Mouse (Mus musculus) cerebellum, adult 9-10 months (tissue): ENCODE data around the gene Kcnq2.

ENCODE experiments used
- DNase-seq: peaks from one replicate; pipeline ENCODE4 v3.0.0; 2022

Gene Kcnq2

GRCm38 (mm10) chr2:181146976-181147545 lies 12.0 kb upstream of the Kcnq2 start:
- DNase-seq = no peak

- no peak for DNase-seq
These were observed 9.6 kb upstream of the Kcnq2 start for GRCm38 (mm10) chr2:181144675-181145074.

DNA sequence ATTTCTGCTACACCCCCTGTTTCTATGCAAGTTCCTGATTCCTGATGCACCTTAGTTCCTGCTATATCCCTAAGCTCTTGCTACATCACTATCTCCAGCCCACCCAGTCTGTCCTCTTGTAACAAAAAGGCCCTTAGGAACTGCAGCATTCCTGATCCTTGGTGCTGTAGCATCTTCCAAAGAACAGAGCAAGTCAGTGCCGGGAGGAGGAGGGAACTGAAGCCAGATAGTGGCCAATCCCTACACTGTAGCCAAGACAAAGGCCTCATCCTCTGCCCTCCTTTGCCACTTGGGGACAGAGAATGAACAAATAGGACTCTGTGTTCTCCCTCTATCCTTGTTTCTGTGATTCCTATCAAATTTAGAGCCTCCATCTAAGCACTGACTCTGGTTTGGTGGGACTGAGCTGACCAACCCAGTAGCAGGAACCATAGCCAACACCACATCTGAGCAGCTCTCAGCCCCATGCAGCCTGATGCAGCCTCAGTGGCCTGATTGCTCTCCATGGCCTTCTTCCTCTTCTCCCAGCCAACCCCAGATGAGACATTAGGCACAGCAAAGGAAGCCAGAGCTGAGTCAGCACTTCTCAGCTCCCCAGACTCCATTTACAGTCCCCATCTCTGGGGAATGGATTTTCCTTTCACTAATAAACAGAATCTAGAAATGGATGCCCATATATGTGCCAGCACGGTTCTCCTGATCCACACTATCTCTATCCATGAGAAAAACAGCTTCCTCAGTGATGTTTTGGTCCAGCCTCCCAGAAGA lies 8.6 kb upstream of the Kcnq2 start:
- DNase-seq = no peak

DNA sequence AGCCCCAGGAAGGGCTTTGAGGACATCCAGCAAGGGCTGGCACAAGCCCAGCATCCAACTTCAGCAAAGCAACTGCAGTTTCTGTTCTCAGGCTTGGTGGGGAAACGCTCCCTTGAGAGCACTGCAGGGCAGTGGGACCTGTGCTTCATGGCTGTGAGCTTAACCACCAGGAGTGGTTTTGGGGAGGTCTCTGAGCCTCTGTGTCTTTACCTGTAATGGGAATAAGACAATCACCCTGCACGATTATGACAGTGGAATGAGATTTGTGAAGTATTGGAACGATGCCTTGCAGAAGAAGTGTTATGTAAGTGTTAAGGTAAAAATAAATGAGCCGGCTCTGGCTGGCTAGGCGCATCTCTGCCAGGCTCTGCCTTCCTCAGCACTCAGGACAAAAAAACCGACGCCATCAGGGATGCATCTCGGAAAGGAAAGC lies 7.6 kb upstream of the Kcnq2 start:
- DNase-seq = peak; percentile 81

DNA sequence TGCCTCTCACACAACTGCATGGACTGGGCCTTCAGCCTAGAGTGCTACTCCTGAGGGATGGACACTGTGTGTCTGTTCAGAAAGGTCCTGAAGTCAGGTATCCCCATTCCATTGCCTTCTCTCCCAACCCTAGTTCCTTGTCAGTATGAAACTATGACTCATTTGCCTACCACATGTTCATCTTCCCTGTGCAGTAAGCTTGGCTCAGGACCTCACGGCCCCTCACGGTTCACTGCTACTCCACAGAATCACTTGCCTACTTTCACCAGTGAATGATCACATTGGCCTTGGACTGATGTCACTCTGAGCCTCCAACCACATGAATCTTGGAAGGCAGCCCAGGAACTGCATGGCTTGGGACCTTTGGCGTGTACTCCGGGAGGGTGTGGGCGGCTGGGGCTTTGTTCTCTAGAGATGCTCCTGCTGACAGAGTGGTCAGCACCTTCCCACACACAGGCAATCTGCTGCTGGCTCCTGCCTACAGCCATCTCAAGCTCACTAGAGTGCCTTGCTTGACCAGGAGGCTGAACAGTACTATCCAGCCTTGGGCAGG lies 4.6 kb upstream of the Kcnq2 start:
- DNase-seq = peak; percentile 90

- no peak for DNase-seq
These were observed 1.8 kb upstream of the Kcnq2 start for GRCm38 (mm10) chr2:181136934-181137333.

DNA sequence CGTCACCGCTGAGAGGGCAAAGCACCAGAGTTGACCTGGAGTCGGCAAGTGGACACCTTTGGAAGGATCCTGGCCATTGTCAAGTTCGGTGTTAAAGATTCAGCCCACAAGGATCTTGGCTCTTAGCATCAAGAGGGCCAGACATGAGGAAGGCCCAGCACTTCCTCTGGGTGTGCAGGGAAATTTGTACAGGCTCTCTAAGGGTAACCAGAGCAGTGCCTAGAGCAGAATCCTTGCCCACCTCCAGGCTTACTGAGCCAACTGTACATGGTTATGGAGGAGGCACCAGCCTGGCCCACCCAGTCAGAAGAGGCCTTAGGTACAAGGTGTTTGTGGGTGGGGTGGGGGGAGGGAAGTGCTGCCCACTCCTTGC lies 332 bp upstream of the Kcnq2 start:
- DNase-seq = no peak

DNA sequence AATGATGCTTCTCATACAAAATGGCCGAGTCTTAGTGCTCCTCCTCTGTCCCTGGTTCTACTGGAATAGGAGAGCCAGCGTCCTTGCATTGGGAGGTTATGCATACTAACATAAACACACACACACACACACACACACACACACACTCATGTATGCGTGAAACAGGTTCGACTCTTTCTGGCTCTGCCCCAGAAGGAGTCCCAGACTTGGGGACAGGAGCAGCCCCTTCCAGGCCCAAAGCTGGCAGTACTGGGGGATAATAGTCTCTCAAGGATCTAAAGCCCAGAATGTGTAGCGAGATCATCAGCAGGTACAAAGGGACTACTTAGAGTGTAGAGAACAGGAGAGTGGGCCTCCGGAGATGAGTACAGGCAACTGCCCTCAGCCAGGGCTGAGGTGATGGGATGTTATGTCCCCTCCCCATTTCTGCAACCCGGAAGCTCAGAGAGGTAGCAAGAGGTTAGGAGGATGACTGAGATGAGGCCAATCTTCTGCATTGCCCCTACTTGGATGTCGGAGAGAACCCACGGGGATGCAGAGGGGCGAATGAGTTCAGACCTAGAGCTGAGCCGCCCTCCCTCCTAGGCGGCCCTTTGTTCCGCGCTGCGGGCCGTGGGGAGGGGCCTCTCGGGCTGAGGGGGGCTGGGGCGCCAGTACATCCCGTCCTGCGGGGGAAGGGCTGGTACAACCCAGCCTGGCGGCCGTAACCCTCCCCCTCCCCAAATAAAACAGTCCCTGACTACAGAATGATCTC lies 1.1 kb downstream of the Kcnq2 start:
- peak; percentile 58 for DNase-seq

DNA sequence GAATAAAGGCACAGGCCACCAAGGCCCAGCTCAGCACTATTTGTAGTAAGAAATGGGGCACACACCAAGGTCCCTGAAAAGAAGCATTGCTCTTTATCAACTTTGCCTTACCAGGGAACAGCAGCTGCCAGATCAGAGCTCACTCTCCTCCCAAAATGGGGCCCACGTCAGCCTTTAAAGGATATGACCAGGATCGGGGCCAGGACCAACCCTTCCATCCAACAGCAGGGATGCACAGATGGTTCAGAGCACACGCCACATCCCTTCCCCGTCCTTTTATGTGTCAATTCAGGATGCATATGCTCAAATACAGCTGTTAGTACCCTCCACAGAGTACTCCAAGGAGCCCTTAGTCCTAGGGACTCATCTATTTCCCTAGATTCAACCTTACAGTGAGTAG lies 4.9 kb downstream of the Kcnq2 start:
- peak; percentile 50 for DNase-seq

GRCm38 (mm10) chr2:181128963-181129362 lies 6.1 kb downstream of the Kcnq2 start:
- DNase-seq = peak; percentile 48

- DNase-seq = no peak
These were observed 7.3 kb downstream of the Kcnq2 start for GRCm38 (mm10) chr2:181127786-181128185.

GRCm38 (mm10) chr2:181125726-181126455 lies 9.2 kb downstream of the Kcnq2 start:
- peak; percentile 19 for DNase-seq

- DNase-seq = peak; percentile 22
These were observed 12.5 kb downstream of the Kcnq2 start for GRCm38 (mm10) chr2:181122642-181123041.

DNA sequence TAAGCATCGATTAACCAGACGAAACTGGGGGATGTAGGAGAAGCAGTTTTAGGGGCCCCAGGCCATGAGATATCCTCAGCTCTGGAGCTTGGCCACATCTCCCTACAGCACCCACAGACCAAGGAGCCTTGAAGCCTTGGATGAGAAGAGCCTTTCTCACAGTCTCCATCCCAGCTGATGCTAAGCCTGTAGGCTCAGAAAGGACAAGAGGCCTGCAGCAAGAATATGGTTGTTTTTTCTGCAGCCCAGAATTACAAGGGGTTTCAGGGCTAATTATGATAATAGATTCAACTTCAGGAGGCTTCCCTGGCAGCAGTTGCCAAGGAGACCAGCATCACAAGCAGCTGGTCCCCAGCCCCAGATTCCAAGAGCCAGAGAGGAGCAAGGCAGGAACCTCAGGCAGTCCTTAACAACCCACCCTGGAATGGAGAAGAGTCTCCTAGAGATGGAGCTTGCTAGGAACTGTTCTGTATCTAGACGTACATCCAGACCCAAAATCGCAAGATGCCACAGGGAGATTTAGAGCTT lies 14.1 kb downstream of the Kcnq2 start:
- DNase-seq = no peak

- DNase-seq = peak; percentile 78
These were observed 15.1 kb downstream of the Kcnq2 start for GRCm38 (mm10) chr2:181119952-181120351.

DNA sequence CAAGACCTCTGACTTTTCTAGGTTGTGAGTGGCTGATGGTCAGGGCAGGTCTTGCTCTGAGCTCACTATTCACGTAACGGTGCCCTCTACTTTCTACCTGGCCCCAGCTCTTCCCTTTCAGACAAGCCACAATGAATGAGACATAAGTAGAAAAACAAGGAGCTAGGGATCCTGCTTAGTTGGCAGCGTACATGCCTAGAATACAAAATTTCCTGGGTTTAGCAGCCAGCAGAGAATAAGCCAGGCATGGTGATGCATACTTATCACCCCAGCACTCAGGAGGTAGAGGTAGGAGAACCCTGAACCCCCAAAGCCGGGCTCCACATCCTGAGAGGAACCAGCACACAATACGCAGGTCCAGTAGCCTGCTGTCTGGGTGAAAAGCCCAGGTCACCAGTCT lies 18.7 kb downstream of the Kcnq2 start:
- DNase-seq = no peak

DNA sequence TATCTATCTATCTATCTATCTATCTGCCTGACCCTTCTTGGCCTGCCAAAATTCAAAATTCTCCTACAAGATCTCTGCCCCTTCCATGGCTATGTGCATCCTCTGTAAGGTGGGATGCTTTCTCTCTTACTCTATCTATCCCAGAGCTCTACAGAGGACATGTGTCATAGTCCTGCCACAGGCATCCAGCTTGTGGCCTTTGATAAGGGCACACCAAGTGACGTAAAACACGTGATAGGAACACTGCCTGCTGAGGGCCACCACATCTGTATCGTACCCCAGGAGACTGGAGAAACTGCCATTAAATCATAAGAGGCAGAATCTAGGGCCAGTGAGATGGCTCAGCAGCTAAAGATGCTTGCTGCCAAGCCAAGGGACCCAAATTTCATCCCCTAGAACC lies 19.7 kb downstream of the Kcnq2 start:
- no peak for DNase-seq

- DNase-seq = no peak
These were observed 21.2 kb downstream of the Kcnq2 start for GRCm38 (mm10) chr2:181113762-181114361.

GRCm38 (mm10) chr2:181111665-181112064 lies 23.4 kb downstream of the Kcnq2 start:
- DNase-seq = no peak

GRCm38 (mm10) chr2:181104111-181104510 lies 31.0 kb downstream of the Kcnq2 start:
- no peak for DNase-seq

GRCm38 (mm10) chr2:181102161-181102560 lies 32.9 kb downstream of the Kcnq2 start:
- DNase-seq = no peak

DNA sequence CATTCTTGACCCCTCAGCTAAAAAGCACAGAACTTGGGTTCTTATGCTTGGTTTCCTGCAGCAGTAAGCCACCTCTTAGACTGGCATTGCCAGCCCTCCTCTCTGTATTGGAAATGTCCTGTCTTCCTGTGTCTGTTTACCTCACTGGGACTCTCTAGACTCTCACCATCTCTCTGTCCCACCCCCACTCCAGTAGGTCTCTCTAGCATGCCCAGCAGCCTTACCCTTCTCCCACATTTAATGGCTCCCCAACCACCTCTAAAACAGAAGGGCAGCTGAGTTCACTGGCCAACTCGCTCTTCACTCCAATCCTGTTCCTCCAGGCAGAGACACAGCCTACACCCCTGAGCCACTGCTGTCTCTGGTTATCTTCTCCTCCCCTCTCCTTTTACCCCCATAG lies 33.5 kb downstream of the Kcnq2 start:
- DNase-seq = no peak
